ENCODE assay signal across 15 mouse cellular contexts in genomic region chr1:181335019-181335365, GRCm38 (mm10). TPM values are rescaled to one million over a fixed set of nuclear protein-coding genes. Genes with fewer than 3 reads are reported as not detected.
DNase-seq lines count a peak whose midpoint lies in the region; ATAC-seq and TF ChIP-seq lines count a peak whose summit lies in the region.
"Had no signal": no experiment of that assay in that cellular context is flagged by ENCODE, and none has a peak within 500 bp of the region (broad histone marks: within the 10 kb centered on the region; RNA-seq: fewer than 3 reads in every experiment).

No protein-coding gene starts in this region.

- WGBS in forebrain, embryonic 10.5 days: 91% methylated on average over 5 of the region's 5 CpGs
- WGBS in forebrain, embryonic 11.5 days: 93% methylated on average over 5 of the region's 5 CpGs
- 84% methylated on average over 5 of the region's 5 CpGs for WGBS in lung, embryonic 15.5 days
- WGBS in lung, adult 2 months: 87% methylated on average over 5 of the region's 5 CpGs
- WGBS in liver, embryonic 16.5 days (ENCODE audit: insufficient replicate concordance): 42% methylated on average over 5 of the region's 5 CpGs

- no peaks in the 10 kb centered on the region for H3K36me3 ChIP-seq in forebrain, embryonic 10.5 days (replicated peaks)
- H3K36me3 ChIP-seq in forebrain, embryonic 11.5 days (ENCODE audit: control insufficient read depth, insufficient read depth, low read length): no peaks in the 10 kb centered on the region
- H3K36me3 ChIP-seq in lung, embryonic 15.5 days: no peaks in the 10 kb centered on the region
- peaks cover 29% of the 10 kb centered on the region for H3K36me3 ChIP-seq in erythroblast, embryonic 14.5 days (ENCODE audit: control insufficient read depth)
- no peaks in the 10 kb centered on the region for H3K36me3 ChIP-seq in liver, embryonic 16.5 days (ENCODE audit: control insufficient read depth, insufficient read depth)
- H3K36me3 ChIP-seq: hindbrain, embryonic 10.5 days; limb, embryonic 12.5 days had no signal

- H3K4me3 ChIP-seq in forebrain, embryonic 10.5 days: no peak overlapping the region
- H3K4me3 ChIP-seq in forebrain, embryonic 11.5 days (ENCODE audit: low read depth, low read length): no peak overlapping the region
- no peak overlapping the region for H3K4me3 ChIP-seq in lung, embryonic 15.5 days
- H3K4me3 ChIP-seq in lung, adult 2 months (replicated peaks; ENCODE audit: extremely low read depth, low read depth, low read length): no peak overlapping the region
- peak overlapping the region; percentile 65 for H3K4me3 ChIP-seq in erythroblast, embryonic 14.5 days (replicated peaks)
- peak overlapping the region; percentile 44 for H3K4me3 ChIP-seq in liver, embryonic 16.5 days (ENCODE audit: low read depth, low read length)
- H3K4me3 ChIP-seq: heart, adult 2 months; hindbrain, embryonic 10.5 days; layer of hippocampus, adult 2 months; limb, embryonic 12.5 days had no signal

- DNase-seq in forebrain, embryonic 10.5 days (ENCODE audit: extremely low spot score, low spot score): no peak
- DNase-seq in forebrain, embryonic 11.5 days (ENCODE audit: low spot score): no peak
- DNase-seq in lung, adult 2 months: no peak
- DNase-seq in cerebellum, adult 8-10 months: no peak
- DNase-seq in frontal cortex, postnatal 25 days (ENCODE audit: low spot score in 2 of 2): no peak
- DNase-seq: adrenal gland, postnatal 36 days; cerebellum, postnatal 14 days; heart, adult 2 months; lung, postnatal 10 days had no signal

- no peak for TF ChIP-seq POLR2A in lung, adult 2 months (IDR thresholded peaks at IDR 0.05; ENCODE audit: borderline replicate concordance, extremely low read depth, low read depth, low read length)

- H3K27me3 ChIP-seq in forebrain, embryonic 10.5 days (ENCODE audit: poor library complexity, severe bottlenecking): no peaks in the 10 kb centered on the region
- no peaks in the 10 kb centered on the region for H3K27me3 ChIP-seq in forebrain, embryonic 11.5 days (ENCODE audit: control insufficient read depth, insufficient read depth, low read length)
- no peaks in the 10 kb centered on the region for H3K27me3 ChIP-seq in lung, embryonic 15.5 days
- no peaks in the 10 kb centered on the region; the same call in 1 of the 2 replicates for H3K27me3 ChIP-seq in erythroblast, embryonic 14.5 days (ENCODE audit: control insufficient read depth)
- H3K27me3 ChIP-seq in liver, embryonic 16.5 days (ENCODE audit: control insufficient read depth, insufficient read depth, low read depth, low read length): no peaks in the 10 kb centered on the region; the same call in 1 of the 2 replicates
- H3K27me3 ChIP-seq: limb, embryonic 12.5 days had no signal

- H3K9me3 ChIP-seq in forebrain, embryonic 10.5 days: peaks cover 15% of the 10 kb centered on the region
- no peaks in the 10 kb centered on the region for H3K9me3 ChIP-seq in forebrain, embryonic 11.5 days (ENCODE audit: control insufficient read depth, low read length)
- H3K9me3 ChIP-seq in lung, embryonic 15.5 days: no peaks in the 10 kb centered on the region
- peaks cover 24% of the 10 kb centered on the region for H3K9me3 ChIP-seq in erythroblast, embryonic 14.5 days (ENCODE audit: control insufficient read depth, low read length)
- H3K9me3 ChIP-seq in liver, embryonic 16.5 days (replicated peaks; ENCODE audit: control insufficient read depth, low read length): peaks cover 10% of the 10 kb centered on the region

- no peak overlapping the region for H3K4me2 ChIP-seq in forebrain, embryonic 11.5 days (ENCODE audit: low read depth, low read length, severe bottlenecking)
- no peak overlapping the region for H3K4me2 ChIP-seq in lung, embryonic 15.5 days
- peak overlapping the region; percentile 63 for H3K4me2 ChIP-seq in liver, embryonic 16.5 days (ENCODE audit: low read depth, low read length)
- H3K4me2 ChIP-seq: limb, embryonic 12.5 days had no signal

- no peak for ATAC-seq in forebrain, embryonic 11.5 days (replicated peaks; ENCODE audit: low FRiP score)
- peak; percentile 56; the same call in 1 of the 2 replicates for ATAC-seq in lung, embryonic 15.5 days (ENCODE audit: borderline replicate concordance, extremely low read depth, low FRiP score, low TSS enrichment)
- peak; percentile 93 for ATAC-seq in liver, embryonic 16.5 days (ENCODE audit: low read depth)

- H3K27ac ChIP-seq in forebrain, embryonic 10.5 days: peak overlapping the region; percentile 56
- no peak overlapping the region for H3K27ac ChIP-seq in forebrain, embryonic 11.5 days (ENCODE audit: low read depth, low read length)
- no peak overlapping the region for H3K27ac ChIP-seq in lung, embryonic 15.5 days
- H3K27ac ChIP-seq in liver, embryonic 16.5 days (ENCODE audit: low read length): peak overlapping the region; percentile 99
- H3K27ac ChIP-seq: heart, adult 2 months; hindbrain, embryonic 10.5 days; layer of hippocampus, adult 2 months; limb, embryonic 12.5 days had no signal

- peaks cover 7% of the 10 kb centered on the region for H3K4me1 ChIP-seq in forebrain, embryonic 10.5 days
- no peaks in the 10 kb centered on the region for H3K4me1 ChIP-seq in forebrain, embryonic 11.5 days (replicated peaks; ENCODE audit: control insufficient read depth, insufficient read depth, low read length)
- no peaks in the 10 kb centered on the region for H3K4me1 ChIP-seq in lung, embryonic 15.5 days
- H3K4me1 ChIP-seq in lung, adult 2 months (ENCODE audit: control insufficient read depth, insufficient read depth, low read length): no peaks in the 10 kb centered on the region; the same call in 1 of the 2 replicates
- peaks cover 88% of the 10 kb centered on the region for H3K4me1 ChIP-seq in erythroblast, embryonic 14.5 days (ENCODE audit: control insufficient read depth)
- peaks cover 46% of the 10 kb centered on the region for H3K4me1 ChIP-seq in liver, embryonic 16.5 days (ENCODE audit: control insufficient read depth, low read depth, low read length)

- no peak overlapping the region for H3K9ac ChIP-seq in forebrain, embryonic 11.5 days (ENCODE audit: low read length)
- H3K9ac ChIP-seq in lung, embryonic 15.5 days: no peak overlapping the region
- H3K9ac ChIP-seq in liver, embryonic 16.5 days (ENCODE audit: low read depth, low read length): peak overlapping the region; percentile 69
- H3K9ac ChIP-seq: limb, embryonic 12.5 days had no signal

- TF ChIP-seq CTCF in lung, adult 2 months (IDR thresholded peaks at IDR 0.05; ENCODE audit: insufficient read depth, low read length): no peak

RNA-seq across cellular contexts. Expression of gene Cnih3, which starts 17.4 kb away (rescaled TPM):
- polyA plus RNA-seq in forebrain, embryonic 10.5 days (2016; fragmentation: Nextera tagmentation; extraction: Ambion mirVana): 0.95 and 1.3 TPM in 2 replicates
- polyA plus RNA-seq in forebrain, embryonic 11.5 days (2014; fragmentation: Nextera tagmentation; extraction: Ambion mirVana): 1.9 and 3.5 TPM in 2 replicates
- polyA plus RNA-seq in lung, embryonic 15.5 days (2015; fragmentation: Nextera tagmentation; extraction: Ambion mirVana): 0.18 and 0.27 TPM in 2 replicates
- 0.25 TPM in 1 of 2 replicates, not detected in the other for polyA plus RNA-seq in lung, adult 2 months (2012; rRNA removed)
- polyA plus RNA-seq in erythroblast, embryonic 14.5 days (2012): not detected in 2 replicates
- polyA plus RNA-seq in liver, embryonic 16.5 days (2015; fragmentation: Nextera tagmentation; extraction: Ambion mirVana): not detected in 2 replicates

Comparison
In these comparisons a context has a peak if more than half of its experiments do, and no peak if none do; other contexts are left out.
1. H3K27ac ChIP-seq: peak in forebrain, embryonic 10.5 days (single experiment) and liver, embryonic 16.5 days (single experiment); none in forebrain, embryonic 11.5 days (single experiment) and lung, embryonic 15.5 days (single experiment).
2. H3K4me3 ChIP-seq: peak in erythroblast, embryonic 14.5 days (single experiment) and liver, embryonic 16.5 days (single experiment); none in forebrain, embryonic 10.5 days (single experiment), forebrain, embryonic 11.5 days (single experiment), lung, embryonic 15.5 days (single experiment) and lung, adult 2 months (single experiment).